Mouse (Mus musculus): ENCODE results near the gene Dcun1d1. TPM values are rescaled to one million over a fixed set of nuclear protein-coding genes. Genes with fewer than 3 reads are reported as not detected.

Gene Dcun1d1
- total RNA-seq, 2 experiments from 2014 or later: 70.4 to 73.9 TPM

Other genes starting within 250 kb of the Dcun1d1 start
- gene Atp11b, start 183.3 kb downstream of the Dcun1d1 start, total RNA-seq (2021): 100 to 1,000 TPM; 119 to 130 TPM
- gene Mccc1, start 63.2 kb upstream of the Dcun1d1 start, total RNA-seq (2021): 10 to 100 TPM; 31.0 to 36.5 TPM
- gene Ccdc144b, start 116.1 kb upstream of the Dcun1d1 start, total RNA-seq (2021): not detected
- 10 to 100 TPM; 47.3 to 58.1 TPM for gene Acad9, start 128.5 kb upstream of the Dcun1d1 start, total RNA-seq (2021)
- gene D3Ertd254e, start 213.6 kb upstream of the Dcun1d1 start, total RNA-seq (2021): 10 to 100 TPM; 23.2 to 23.4 TPM